Mouse (Mus musculus) CD4-positive, CD25-positive, alpha-beta regulatory T cell, adult 4 months (primary cell): Measurements from ENCODE around the gene Lama4. TPM values are rescaled to one million over a fixed set of nuclear protein-coding genes. Genes with fewer than 3 reads are reported as not detected.

Experiments used
- ATAC-seq: one replicate; pipeline ENCODE4 v1.8.0; 2017
- polyA plus RNA-seq, 2 experiments: library from polyadenylated mRNA; unstranded; fragments of 100-300 nt; shearing (Covaris generic); gene quantifications; one replicate each; pipeline ENCODE4 v1.2.1; 2017

Lama4 gene
- polyA plus RNA-seq, 2 experiments from 2014 or later, result 0.16 TPM; not detected in 1

GRCm38 (mm10) chr10:39158306-39158705 lies 193.0 kb downstream of the Lama4 start:
- ATAC-seq, result no peak

Other genes with a start within 250 kb of the Lama4 start
- gene Rfpl4b, start 143.7 kb upstream of the Lama4 start, polyA plus RNA-seq, result not detected
- 1 to 10 TPM in 1 of 2 experiments, not detected in 1; 1.0 TPM for gene Fam229b, start 168.4 kb downstream of the Lama4 start, polyA plus RNA-seq
- 1 to 10 TPM; 4.5 to 6.4 TPM for gene Tube1, start 168.5 kb downstream of the Lama4 start, polyA plus RNA-seq
- not detected for gene Ccn6, start 198.3 kb downstream of the Lama4 start, polyA plus RNA-seq